Mouse (Mus musculus) spleen, embryonic (tissue): ENCODE data around the gene Has3.

ENCODE experiments used
- CTCF ChIA-PET: fragments of 350-600 bp; sonication (Branson Sonifier 250); formaldehyde crosslinking; loops from one replicate; lab custom pipeline; 2022; lab: Charles Lee

The Has3 gene

DNA sequence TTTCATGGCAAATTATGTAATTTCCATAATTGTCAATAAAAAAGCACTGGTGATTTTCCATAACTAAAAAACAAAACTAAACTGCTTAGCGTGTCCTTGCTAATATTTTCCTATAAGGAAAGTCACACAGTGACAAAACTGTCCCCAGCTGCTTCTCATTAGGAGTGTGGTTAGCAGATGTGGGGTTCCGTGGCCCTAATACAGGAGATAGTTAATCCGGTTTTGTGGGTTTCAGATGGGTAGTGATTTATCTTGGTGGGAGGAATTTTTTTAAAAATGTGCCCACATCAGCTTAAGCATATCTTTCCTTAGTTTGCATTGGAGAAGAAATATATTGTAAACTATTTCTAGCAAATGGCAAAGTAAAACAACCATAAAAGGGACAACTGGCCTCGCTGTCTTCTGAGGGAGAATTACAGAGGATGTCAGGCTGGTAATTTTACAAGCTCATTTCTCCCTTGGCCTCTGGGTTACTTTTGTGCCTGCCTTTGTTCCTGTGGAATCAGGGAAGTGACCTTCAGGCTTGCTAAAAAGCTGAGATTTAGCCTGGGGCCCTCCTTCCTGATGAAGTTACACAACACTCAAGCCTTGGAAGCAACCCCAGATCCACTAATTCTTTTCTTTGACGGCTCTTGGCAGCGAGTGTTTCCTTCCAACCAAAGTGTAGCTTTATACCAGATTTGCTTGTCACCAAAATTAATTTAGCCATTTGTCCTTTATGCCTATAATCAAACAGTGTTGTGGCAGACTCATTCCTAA, 59.3 kb downstream of the Has3 start:
- CTCF ChIA-PET: interaction anchor here (0.7 kb wide), 2 partner anchors 615 to 737 kb away, joined by 3 to 5 read pairs; no protein-coding TSS in a partner anchor

GRCm38 (mm10) chr8:106929921-106930320, 59.9 kb downstream of the Has3 start:
- CTCF ChIA-PET: interaction anchor here (0.7 kb wide), 1 partner anchor 615 kb away, joined by 3 read pairs; no protein-coding TSS in a partner anchor

- CTCF ChIA-PET: no interaction called here
Measured at GRCm38 (mm10) chr8:106932376-106933065, 62.5 kb downstream of the Has3 start.

DNA sequence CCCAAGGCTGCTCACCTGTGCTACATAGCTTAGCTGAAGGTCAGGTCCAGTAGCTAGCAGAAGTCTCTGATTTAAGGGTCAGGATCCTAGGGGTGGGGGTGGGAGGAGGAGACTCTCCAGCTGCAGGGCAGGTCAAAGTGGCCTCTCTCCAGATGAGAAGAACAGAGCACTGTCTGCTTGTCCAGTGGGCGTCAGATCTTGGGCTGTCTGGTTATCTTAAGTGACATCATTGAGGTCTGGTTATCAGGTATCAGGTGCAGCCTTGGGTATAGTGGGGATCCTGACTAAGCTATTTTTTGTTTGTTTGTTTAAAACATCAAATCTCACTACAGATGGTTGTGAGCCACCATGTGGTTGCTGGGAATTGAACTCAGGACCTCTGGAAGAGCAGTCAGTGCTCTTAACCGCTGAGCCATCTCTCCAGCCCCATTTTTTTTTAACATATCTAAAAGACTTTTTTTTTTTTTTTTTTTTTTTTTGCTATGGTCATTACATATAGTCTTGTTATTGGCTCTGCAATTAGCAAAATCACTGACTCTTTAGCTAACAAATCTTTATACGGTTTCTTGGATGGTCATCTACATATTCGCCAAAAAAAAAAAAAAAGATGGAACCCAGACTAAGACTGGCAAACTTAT, 63.6 kb downstream of the Has3 start:
- CTCF ChIA-PET: interaction anchor here (0.5 to 0.9 kb wide), 5 partner anchors 29 to 1011 kb away, joined by 3 to 7 read pairs (median 3); no protein-coding TSS in a partner anchor
